Mouse (Mus musculus) olfactory bulb, adult 2 months (tissue): ENCODE data around the gene Angptl1. TPM values are rescaled to one million over a fixed set of nuclear protein-coding genes. Genes with fewer than 3 reads are reported as not detected.

ENCODE experiments used
- H3K27ac ChIP-seq: fragments of 200-500 bp; 2 replicates; pipeline ENCODE4 v1.5.1; 2012; ENCODE audit warnings: low read depth, low read length; ENCODE audit not compliant: insufficient read depth
- H3K4me1 ChIP-seq: fragments of 200-500 bp; 2 replicates; pipeline ENCODE4 v1.6.1; 2012; ENCODE audit warnings: low read length; ENCODE audit not compliant: control insufficient read depth, insufficient read depth
- H3K4me3 ChIP-seq: fragments of 200-500 bp; 2 replicates; pipeline ENCODE4 v1.5.1; 2012; ENCODE audit warnings: mild to moderate bottlenecking, low read depth, low read length, moderate library complexity; ENCODE audit not compliant: insufficient read depth
- CTCF ChIP-seq: fragments of 200-500 bp; IDR thresholded peaks from 2 replicates; pipeline ENCODE4 v1.5.1; 2012; ENCODE audit warnings: low read depth, mild to moderate bottlenecking, low read length, moderate library complexity; ENCODE audit not compliant: insufficient read depth
- POLR2A ChIP-seq: fragments of 200-500 bp; IDR thresholded peaks from 2 replicates; pipeline ENCODE4 v1.6.1; 2012; ENCODE audit warnings: mild to moderate bottlenecking, low read depth, low read length, moderate library complexity; ENCODE audit not compliant: insufficient read depth
- WGBS: fragments of 180-500 bp; shearing (Covaris S2); methylation state at CpG from one replicate; pipeline ENCODE4 v1.1.7; 2018; 5-methylcytosine and 5-hydroxymethylcytosine counted together
- polyA plus RNA-seq: library from polyadenylated mRNA; stranded (reverse); fragments of >200 nt; gene quantifications from 2 replicates; pipeline ENCODE4 v1.2.4, GENCODE M21; 2012; ENCODE audit warnings: low replicate concordance; ENCODE audit not compliant: missing spikeins, insufficient read depth, insufficient read length

The Angptl1 gene
- polyA plus RNA-seq, 1 experiment = not detected

- no peak overlapping the region for H3K4me3 ChIP-seq
- TF ChIP-seq POLR2A (no peak), CTCF (no peak)
- WGBS = 76% methylated on average over 11 of the region's 11 CpGs
- no peak overlapping the region for H3K27ac ChIP-seq
- H3K4me1 ChIP-seq = peaks cover 18% of the 10 kb centered on the region
Measured at GRCm38 (mm10) chr1:156841625-156842339, 3.4 kb downstream of the Angptl1 start.

GRCm38 (mm10) chr1:156847098-156847497 is 8.7 kb downstream of the Angptl1 start:
- Histone ChIP-seq H3K4me1 (peaks cover 6% of the 10 kb centered on the region; the same call in 1 of the 2 replicates), H3K27ac (no peak overlapping the region), H3K4me3 (no peak overlapping the region)
- no peak for TF ChIP-seq POLR2A
- 50% methylated on average over 4 of the region's 4 CpGs for WGBS

GRCm38 (mm10) chr1:156852409-156852808 is 14.0 kb downstream of the Angptl1 start:
- WGBS = 77% methylated on average over 9 of the region's 9 CpGs
- H3K4me1 ChIP-seq = no peaks in the 10 kb centered on the region

GRCm38 (mm10) chr1:156852872-156853271 is 14.5 kb downstream of the Angptl1 start:
- Histone ChIP-seq H3K27ac (no peak overlapping the region), H3K4me3 (no peak overlapping the region), H3K4me1 (no peaks in the 10 kb centered on the region)
- WGBS = 85% methylated on average over 5 of the region's 5 CpGs
- TF ChIP-seq POLR2A (no peak), CTCF (no peak)

More at GRCm38 (mm10) chr1:156852409-156852808, 14.0 kb downstream of the Angptl1 start:
- no peak overlapping the region for H3K4me3 ChIP-seq
- no peak overlapping the region for H3K27ac ChIP-seq
- TF ChIP-seq POLR2A = no peak

- 95% methylated on average over 4 of the region's 4 CpGs for WGBS
- TF ChIP-seq POLR2A (no peak), CTCF (no peak)
- Histone ChIP-seq H3K4me1 (no peaks in the 10 kb centered on the region), H3K4me3 (no peak overlapping the region), H3K27ac (no peak overlapping the region)
Measured at GRCm38 (mm10) chr1:156854558-156854957, 16.2 kb downstream of the Angptl1 start.

GRCm38 (mm10) chr1:156856666-156857065 is 18.3 kb downstream of the Angptl1 start:
- Histone ChIP-seq H3K27ac (no peak overlapping the region), H3K4me1 (0 out of 2 replicates have a peak, but pooled peaks cover under 1% of the 10 kb centered on the region), H3K4me3 (no peak overlapping the region)
- 83% methylated on average over 2 of the region's 2 CpGs for WGBS
- no peak for TF ChIP-seq CTCF
- no peak for TF ChIP-seq POLR2A

- Histone ChIP-seq H3K27ac (no peak overlapping the region), H3K4me1 (peaks cover 7% of the 10 kb centered on the region), H3K4me3 (no peak overlapping the region)
- TF ChIP-seq CTCF (no peak), POLR2A (no peak)
- 93% methylated on average over 2 of the region's 2 CpGs for WGBS
Measured at GRCm38 (mm10) chr1:156859156-156859555, 20.8 kb downstream of the Angptl1 start.

DNA sequence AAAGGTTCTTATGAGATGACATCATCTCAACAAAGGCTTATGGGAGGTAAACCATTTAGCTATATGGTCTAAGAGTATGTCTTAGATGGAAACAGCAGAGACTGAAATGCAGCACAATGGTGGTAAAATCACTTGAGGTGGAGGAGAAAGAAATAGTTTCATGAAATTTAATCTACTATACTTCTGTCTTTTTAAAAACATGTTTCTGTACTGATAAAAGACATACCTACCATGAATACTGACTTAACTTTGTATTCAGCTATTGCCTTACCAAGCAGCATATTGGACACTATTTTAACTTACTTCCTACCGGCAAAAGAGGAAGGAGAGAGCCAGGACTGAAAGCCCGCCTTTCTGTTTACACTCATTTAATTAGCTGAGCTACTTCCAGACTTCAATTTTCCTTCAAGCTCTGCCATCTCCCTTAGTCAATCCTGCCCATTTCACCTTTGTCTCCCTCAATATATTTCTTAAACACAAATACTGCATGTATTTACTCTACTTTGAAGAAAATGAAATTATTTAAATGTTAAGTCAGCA is 21.4 kb downstream of the Angptl1 start:
- Histone ChIP-seq H3K4me3 (no peak overlapping the region), H3K4me1 (peaks cover 7% of the 10 kb centered on the region), H3K27ac (no peak overlapping the region)
- TF ChIP-seq POLR2A (no peak), CTCF (no peak)
- 60% methylated on average over 2 of the region's 2 CpGs for WGBS

DNA sequence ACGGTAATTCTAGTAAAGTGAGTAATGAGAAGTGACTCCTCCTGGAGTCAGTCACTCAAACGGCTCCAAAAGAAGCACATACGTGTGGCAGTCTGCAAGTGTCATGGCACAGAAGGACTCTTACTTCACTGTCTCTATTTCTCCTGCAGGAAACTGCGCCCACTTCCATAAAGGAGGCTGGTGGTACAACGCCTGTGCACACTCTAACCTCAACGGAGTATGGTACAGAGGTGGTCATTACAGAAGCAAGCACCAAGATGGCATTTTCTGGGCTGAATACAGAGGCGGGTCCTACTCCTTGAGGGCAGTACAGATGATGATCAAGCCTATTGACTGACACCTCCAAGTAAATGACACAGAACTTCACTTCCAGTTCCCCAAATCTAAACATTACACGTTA is 21.9 kb downstream of the Angptl1 start:
- TF ChIP-seq POLR2A = no peak
- WGBS = 87% methylated on average over 8 of the region's 8 CpGs
- Histone ChIP-seq H3K4me3 (no peak overlapping the region), H3K27ac (no peak overlapping the region), H3K4me1 (peaks cover 7% of the 10 kb centered on the region)
